Mouse (Mus musculus) CH12.LX (cell line): Measurements from ENCODE around the gene Farp1. TPM values are rescaled to one million over a fixed set of nuclear protein-coding genes. Genes with fewer than 3 reads are reported as not detected.

Source experiments
- DNase-seq: peaks from one replicate; pipeline ENCODE4 v3.0.0-alpha.2; 2013; ENCODE audit errors: extremely low read depth
- H3K27ac ChIP-seq: 2 replicates; pipeline ENCODE4 v1.5.1; 2012; ENCODE audit warnings: low read depth, mild to moderate bottlenecking, control low read depth, moderate library complexity; ENCODE audit not compliant: insufficient read depth
- H3K27me3 ChIP-seq: replicated peaks from 2 replicates; pipeline ENCODE3; 2012; ENCODE audit warnings: inconsistent platforms
- H3K36me3 ChIP-seq, 2 experiments: replicated peaks in 1 of 2; 2 replicates each; pipeline versions ENCODE3 to v1.6.1; 2012; ENCODE audit warnings: inconsistent platforms in 1 of 2, low read length in 1 of 2, mild to moderate bottlenecking in 1 of 2, mixed read lengths in 1 of 2, moderate library complexity in 1 of 2; ENCODE audit not compliant: control insufficient read depth in 1 of 2, insufficient read depth in 1 of 2
- H3K4me1 ChIP-seq, 2 experiments: 2 replicates each; pipeline ENCODE4 v1.6.1; 2012; ENCODE audit warnings: inconsistent platforms in 1 of 2, moderate library complexity in 1 of 2; ENCODE audit not compliant: insufficient read depth in 2 of 2, control insufficient read depth in 1 of 2
- H3K4me2 ChIP-seq: 2 replicates; pipeline ENCODE4 v1.6.1; 2012; ENCODE audit warnings: low read depth, mild to moderate bottlenecking, control low read depth; ENCODE audit not compliant: poor library complexity, insufficient read depth, severe bottlenecking
- H3K4me3 ChIP-seq, 3 experiments: fragments of 150-350 bp in 1 of 3; sonication (generic) in 1 of 3; replicated peaks in 1 of 3; 2 replicates each; pipeline versions ENCODE3 to v1.5.1; 2011 to 2012; ENCODE audit warnings: low read depth in 2 of 3, low read length in 2 of 3, mild to moderate bottlenecking in 2 of 3, moderate library complexity in 2 of 3, control low read depth in 1 of 3, improper control_type of control experiment in 1 of 3, inconsistent platforms in 1 of 3, mixed read lengths in 1 of 3; ENCODE audit not compliant: poor library complexity in 1 of 3
- H3K79me2 ChIP-seq: replicated peaks from 2 replicates; pipeline ENCODE4 v1.6.1; 2012; ENCODE audit warnings: mild to moderate bottlenecking, moderate library complexity; ENCODE audit not compliant: control insufficient read depth, poor library complexity, insufficient read depth, severe bottlenecking; ENCODE audit errors: extremely low read depth
- H3K9ac ChIP-seq: 2 replicates; pipeline ENCODE4 v1.6.1; 2012; ENCODE audit warnings: low read depth, mild to moderate bottlenecking, control low read depth, moderate library complexity; ENCODE audit not compliant: insufficient read depth
- H3K9me3 ChIP-seq: replicated peaks from 2 replicates; pipeline ENCODE3; 2012; ENCODE audit warnings: low read length, inconsistent platforms, mixed read lengths
- BHLHE40 ChIP-seq: IDR thresholded peaks from 2 replicates; pipeline ENCODE4 v1.6.1; 2011; ENCODE audit warnings: mild to moderate bottlenecking, low read depth, low read length, improper control_type of control experiment
- CHD1 ChIP-seq: IDR thresholded peaks from 2 replicates; pipeline ENCODE4 v1.6.1; 2012; ENCODE audit warnings: low read depth, low read length, improper control_type of control experiment, inconsistent platforms
- CHD2 ChIP-seq: IDR thresholded peaks from 2 replicates; pipeline ENCODE4 v1.6.1; 2011; ENCODE audit warnings: low read length, improper control_type of control experiment
- CTCF ChIP-seq, 2 experiments: IDR thresholded peaks in 1 of 2; conservative IDR thresholded peaks in 1 of 2; 2 replicates each; pipeline ENCODE4 v1.5.1; 2011 to 2012; ENCODE audit warnings: low read depth in 2 of 2, low read length in 2 of 2, improper control_type of control experiment in 1 of 2, inconsistent platforms in 1 of 2, mild to moderate bottlenecking in 1 of 2, moderate library complexity in 1 of 2
- E2F4 ChIP-seq: IDR thresholded peaks from 2 replicates; pipeline ENCODE4 v1.6.1; 2011; ENCODE audit warnings: low read depth, low read length, improper control_type of control experiment; ENCODE audit not compliant: insufficient replicate concordance
- ELF1 ChIP-seq: IDR thresholded peaks from 2 replicates; pipeline ENCODE4 v1.6.1; 2014; ENCODE audit warnings: low read depth, mild to moderate bottlenecking, inconsistent platforms, low read length, improper control_type of control experiment
- ETS1 ChIP-seq: conservative IDR thresholded peaks from 2 replicates; pipeline ENCODE4 v1.6.1; 2012; ENCODE audit warnings: low read depth, mild to moderate bottlenecking, inconsistent platforms, low read length, improper control_type of control experiment, moderate library complexity
- HCFC1 ChIP-seq: IDR thresholded peaks from 2 replicates; pipeline ENCODE4 v1.6.1; 2012; ENCODE audit warnings: low read depth, mild to moderate bottlenecking, inconsistent platforms, low read length, improper control_type of control experiment
- JUN ChIP-seq: IDR thresholded peaks from 2 replicates; pipeline ENCODE4 v1.6.1; 2011; ENCODE audit warnings: low read depth, mild to moderate bottlenecking, low read length, improper control_type of control experiment, moderate library complexity; ENCODE audit not compliant: insufficient read depth
- JUND ChIP-seq: conservative IDR thresholded peaks from 2 replicates; pipeline ENCODE4 v1.6.1; 2011; ENCODE audit warnings: low read depth, low read length, improper control_type of control experiment
- MAX ChIP-seq: IDR thresholded peaks from 2 replicates; pipeline ENCODE4 v1.6.1; 2011; ENCODE audit warnings: low read length, improper control_type of control experiment
- MAZ ChIP-seq: IDR thresholded peaks from 2 replicates; pipeline ENCODE4 v1.6.1; 2012; ENCODE audit warnings: low read depth, mild to moderate bottlenecking, inconsistent platforms, low read length, improper control_type of control experiment, moderate library complexity
- MEF2A ChIP-seq: IDR thresholded peaks from 2 replicates; pipeline ENCODE4 v1.6.1; 2014; ENCODE audit warnings: low read depth, mild to moderate bottlenecking, inconsistent platforms, low read length, improper control_type of control experiment, borderline replicate concordance
- MXI1 ChIP-seq: IDR thresholded peaks from 2 replicates; pipeline ENCODE4 v1.6.1; 2011; ENCODE audit warnings: mild to moderate bottlenecking, low read depth, low read length, improper control_type of control experiment
- MYC ChIP-seq: IDR thresholded peaks from 2 replicates; pipeline ENCODE4 v1.6.1; 2011; ENCODE audit warnings: low read depth, mild to moderate bottlenecking, improper control_type of control experiment, low read length
- NELFE ChIP-seq: IDR thresholded peaks from 2 replicates; pipeline ENCODE4 v1.6.1; 2011; ENCODE audit warnings: low read depth, low read length, improper control_type of control experiment
- NRF1 ChIP-seq: IDR thresholded peaks from 2 replicates; pipeline ENCODE4 v1.6.1; 2014; ENCODE audit warnings: low read depth, mild to moderate bottlenecking, inconsistent platforms, low read length, improper control_type of control experiment, moderate library complexity
- PAX5 ChIP-seq: IDR thresholded peaks from 2 replicates; pipeline ENCODE4 v1.6.1; 2012; ENCODE audit warnings: low read length, inconsistent platforms, mixed read lengths
- POLR2A ChIP-seq: IDR thresholded peaks from 2 replicates; pipeline ENCODE4 v1.6.1; 2011; ENCODE audit warnings: low read depth, mild to moderate bottlenecking, improper control_type of control experiment, low read length
- POLR2AphosphoS2 ChIP-seq: IDR thresholded peaks from 2 replicates; pipeline ENCODE4 v1.6.1; 2011; ENCODE audit warnings: low read depth, low read length, improper control_type of control experiment
- RCOR1 ChIP-seq: conservative IDR thresholded peaks from 2 replicates; pipeline ENCODE4 v1.6.1; 2012; ENCODE audit warnings: low read depth, mild to moderate bottlenecking, inconsistent platforms, low read length, improper control_type of control experiment
- SIN3A ChIP-seq: IDR thresholded peaks from 2 replicates; pipeline ENCODE4 v1.6.1; 2012; ENCODE audit warnings: low read length, improper control_type of control experiment, inconsistent platforms
- SMC3 ChIP-seq: IDR thresholded peaks from 2 replicates; pipeline ENCODE4 v1.6.1; 2011; ENCODE audit warnings: low read depth, low read length, improper control_type of control experiment
- TCF12 ChIP-seq: IDR thresholded peaks from 2 replicates; pipeline ENCODE4 v1.6.1; 2014; ENCODE audit warnings: low read depth, mild to moderate bottlenecking, inconsistent platforms, low read length, improper control_type of control experiment
- UBTF ChIP-seq: IDR thresholded peaks from 2 replicates; pipeline ENCODE4 v1.6.1; 2012; ENCODE audit warnings: low read depth, mild to moderate bottlenecking, inconsistent platforms, low read length, improper control_type of control experiment, moderate library complexity
- ZC3H11A ChIP-seq: IDR thresholded peaks from 2 replicates; pipeline ENCODE4 v1.6.1; 2012; ENCODE audit warnings: low read depth, mild to moderate bottlenecking, inconsistent platforms, low read length, improper control_type of control experiment
- ZKSCAN1 ChIP-seq: IDR thresholded peaks from 2 replicates; pipeline ENCODE4 v1.6.1; 2012; ENCODE audit warnings: low read depth, inconsistent platforms, low read length, improper control_type of control experiment, borderline replicate concordance
- ZMIZ1 ChIP-seq: IDR thresholded peaks from 2 replicates; pipeline ENCODE4 v1.6.1; 2012; ENCODE audit warnings: low read depth, mild to moderate bottlenecking, inconsistent platforms, low read length, improper control_type of control experiment
- ZNF384 ChIP-seq: IDR thresholded peaks from 2 replicates; pipeline ENCODE4 v1.6.1; 2012; ENCODE audit warnings: low read depth, low read length, improper control_type of control experiment, inconsistent platforms
- dilution Hi-C: fragments of 300-500 bp; cut with MboI; formaldehyde crosslinking; loops from 2 replicates; pipeline ENCODE4 v1.14.3; 2020; ENCODE audit warnings: low sequenced_read_pairs; ENCODE audit not compliant: extremely low pct_unique_long_range_greater_than_20kb, extremely low pct_ligation_motif_present
- in situ Hi-C: fragments of 300-500 bp; cut with MboI; formaldehyde crosslinking; loops from 3 replicates; pipeline ENCODE4 v1.14.3; 2019; ENCODE audit warnings: low sequenced_read_pairs, low pct_ligation_motif_present, low pct_unique_long_range_greater_than_20kb, mixed read lengths
- polyA plus RNA-seq: library from polyadenylated mRNA; unstranded; fragments of >175 nt; gene quantifications from 2 replicates; pipeline ENCODE4 v1.2.1, GENCODE M21; 2012; ENCODE audit warnings: low read depth; ENCODE audit not compliant: insufficient read length
- total RNA-seq, 2 experiments: library from RNA; depleted of rRNA; stranded (reverse); fragments of 300-350 nt in 1 of 2; fragments of >200 nt in 1 of 2; gene quantifications; 2 replicates each; pipeline ENCODE4 v1.2.3; 2012 to 2014

Gene Farp1
- total and polyA plus RNA-seq, 3 experiments: 2.4 to 10.3 (median 2.5) TPM

DNA sequence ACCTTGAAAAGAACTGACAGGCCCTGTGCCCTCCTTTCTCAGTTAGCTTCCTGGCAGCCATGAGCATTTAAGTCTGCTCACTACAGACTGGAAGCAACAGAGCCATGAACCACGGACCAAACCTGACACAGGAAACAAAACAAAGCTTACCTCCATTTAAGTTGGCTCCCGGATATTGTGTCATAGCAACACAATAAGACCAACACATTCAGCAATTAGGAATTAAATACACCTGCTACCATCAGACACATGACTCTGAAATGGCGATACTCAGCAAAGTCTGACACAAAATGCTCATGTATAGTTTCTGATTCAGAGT is 295.0 kb downstream of the Farp1 start:
- Histone ChIP-seq H3K36me3 (peaks cover 11 to 56% of the 10 kb centered on the region in 2 experiments), H3K79me2 (peaks cover 94% of the 10 kb centered on the region), H3K27me3 (no peaks in the 10 kb centered on the region), H3K9ac (no peak overlapping the region; the same call in 1 of the 2 replicates), H3K4me1 (peaks cover 35 to 90% of the 10 kb centered on the region in 2 experiments), H3K27ac (peak overlapping the region; percentile 96), H3K9me3 (no peaks in the 10 kb centered on the region), H3K4me3 (peak overlapping the region in 2 of 3 experiments; percentile 33 to 47), H3K4me2 (peak overlapping the region; percentile 85)
- dilution Hi-C loops (no loop called here), in situ Hi-C loops (no loop called here)
- TF ChIP-seq JUN (no peak; the same call in 1 of the 2 replicates), MXI1 (no peak; the same call in none of the 2 replicates), JUND (no peak), NRF1 (0 out of 2 replicates have a peak, but pooled peaks have one; percentile 31), PAX5 (no peak), ELF1 (no peak), SIN3A (peak; percentile 35; the same call in 1 of the 2 replicates), SMC3 (no peak), ETS1 (no peak), MAX (no peak), E2F4 (no peak), ZNF384 (no peak), MAZ (peak; percentile 17; the same call in 1 of the 2 replicates), ZC3H11A (no peak), TCF12 (no peak), CHD2 (0 out of 2 replicates have a peak, but pooled peaks have one; percentile 9), HCFC1 (peak; percentile 55; the same call in 1 of the 2 replicates), MYC (no peak), UBTF (no peak), MEF2A (no peak), POLR2AphosphoS2 (no peak), POLR2A (no peak), RCOR1 (no peak), BHLHE40 (no peak), ZKSCAN1 (no peak), ZMIZ1 (no peak; the same call in 1 of the 2 replicates), CHD1 (peak; percentile 71; the same call in 1 of the 2 replicates), CTCF (conservative IDR thresholded peaks at IDR 0.05 in 1 of 2, IDR thresholded peaks at IDR 0.05 in 1 of 2; ENCODE audit: low read depth in 2 of 2, low read length in 2 of 2) (no peak), NELFE (peak; percentile 14; the same call in 1 of the 2 replicates)
- no peak for DNase-seq

Other genes starting within 250 kb of the Farp1 start
- gene Ipo5, start 124.0 kb upstream of the Farp1 start, total RNA-seq (2012; rRNA removed): 167 and 178 TPM in 2 replicates
- gene Ipo5, start 124.0 kb upstream of the Farp1 start, total RNA-seq (2014; rRNA removed): 259 and 267 TPM in 2 replicates
- gene Ipo5, start 124.0 kb upstream of the Farp1 start, polyA plus RNA-seq: 230 and 252 TPM in 2 replicates